Mouse (Mus musculus) hindlimb bud, embryonic 11.5 days (tissue): ENCODE data around the gene Fbxo7.
A peak's percentile ranks its signal among the peaks of the same experiment; 100 is the strongest.

ENCODE experiments used
- DNase-seq: peaks from one replicate; pipeline ENCODE4 v3.0.0-alpha.2; 2012; ENCODE audit warnings: low read depth, low spot score; ENCODE audit errors: extremely low spot score

Fbxo7 gene

DNA sequence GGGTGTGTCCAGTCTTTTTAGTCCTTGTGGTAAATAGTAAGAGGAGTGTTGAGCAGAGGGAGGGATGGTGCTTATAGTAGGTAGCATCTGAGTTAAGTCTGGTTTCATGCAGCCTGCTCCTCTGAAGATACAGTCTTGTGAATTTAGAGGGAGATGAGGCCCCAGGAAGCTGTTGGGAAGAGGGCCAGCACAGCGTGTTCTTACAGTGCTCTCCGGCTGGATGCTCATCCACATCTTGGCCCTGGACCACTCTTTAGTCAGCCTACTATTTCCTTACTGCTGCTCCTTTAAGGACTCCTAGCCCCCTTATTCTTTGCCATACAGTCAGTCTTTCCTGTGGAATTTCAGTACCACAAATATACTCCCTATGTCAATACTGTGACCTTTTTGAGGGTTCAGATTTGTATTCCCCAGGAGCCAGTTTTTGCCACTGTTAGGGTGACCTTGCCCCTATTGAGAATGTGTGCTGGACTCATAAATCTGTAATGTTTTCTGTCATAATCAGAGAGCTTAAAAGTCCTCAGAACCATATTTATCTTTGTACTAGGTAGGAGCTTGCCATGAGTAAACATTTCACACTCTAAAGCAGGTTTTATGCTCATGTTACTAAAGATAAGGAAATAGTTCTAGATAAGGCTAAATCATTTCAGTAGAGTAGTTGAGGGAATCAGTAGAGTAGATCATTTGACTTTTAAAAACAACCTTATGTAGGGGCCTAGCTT lies 12.4 kb downstream of the Fbxo7 start:
- DNase-seq, result no peak

GRCm38 (mm10) chr10:86043651-86044050 lies 21.9 kb downstream of the Fbxo7 start:
- no peak for DNase-seq

DNA sequence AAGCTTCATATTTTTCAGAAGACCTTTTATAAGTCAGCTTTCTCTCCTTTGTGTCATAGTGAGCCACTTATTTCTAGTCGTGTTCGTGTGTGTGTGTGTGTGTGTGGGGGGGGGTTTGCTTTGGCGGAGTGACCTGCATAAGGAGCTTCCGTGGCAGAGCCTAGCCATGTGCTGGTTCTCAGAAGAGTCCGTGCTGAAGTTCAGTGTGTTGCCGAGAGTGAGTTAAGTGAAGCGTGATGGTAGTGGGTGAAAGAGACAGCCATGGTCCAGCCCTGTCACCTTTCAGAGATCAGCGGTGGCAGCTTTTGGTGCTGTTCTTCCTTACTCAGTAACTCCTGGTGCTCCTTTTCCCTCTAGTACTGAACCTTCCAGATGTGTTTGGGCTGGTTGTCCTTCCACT lies 22.3 kb downstream of the Fbxo7 start:
- DNase-seq, result no peak

GRCm38 (mm10) chr10:86046371-86046770 lies 24.6 kb downstream of the Fbxo7 start:
- DNase-seq, result no peak

DNA sequence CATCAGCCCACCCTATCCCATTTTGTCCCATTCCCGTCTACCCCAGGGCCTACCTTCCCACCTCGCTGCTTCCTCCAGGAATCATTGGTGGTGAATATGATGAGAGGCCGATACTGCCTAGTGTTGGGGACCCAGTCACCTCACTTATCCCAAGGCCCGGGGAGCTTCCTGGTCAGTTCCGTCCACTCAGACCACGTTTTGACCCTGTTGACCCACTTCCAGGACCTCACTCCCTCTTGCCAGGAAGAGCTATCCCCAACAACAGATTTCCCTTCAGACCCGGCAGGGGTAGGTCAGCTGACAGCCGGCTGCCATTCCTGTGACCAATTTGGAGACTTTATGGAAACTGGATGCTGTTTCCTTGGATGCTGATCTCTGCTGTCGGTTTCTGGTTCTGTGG lies 26.0 kb downstream of the Fbxo7 start:
- DNase-seq, result no peak

GRCm38 (mm10) chr10:86050522-86050921 lies 28.8 kb downstream of the Fbxo7 start:
- no peak for DNase-seq

GRCm38 (mm10) chr10:86052818-86053522 lies 31.2 kb downstream of the Fbxo7 start:
- no peak for DNase-seq

DNA sequence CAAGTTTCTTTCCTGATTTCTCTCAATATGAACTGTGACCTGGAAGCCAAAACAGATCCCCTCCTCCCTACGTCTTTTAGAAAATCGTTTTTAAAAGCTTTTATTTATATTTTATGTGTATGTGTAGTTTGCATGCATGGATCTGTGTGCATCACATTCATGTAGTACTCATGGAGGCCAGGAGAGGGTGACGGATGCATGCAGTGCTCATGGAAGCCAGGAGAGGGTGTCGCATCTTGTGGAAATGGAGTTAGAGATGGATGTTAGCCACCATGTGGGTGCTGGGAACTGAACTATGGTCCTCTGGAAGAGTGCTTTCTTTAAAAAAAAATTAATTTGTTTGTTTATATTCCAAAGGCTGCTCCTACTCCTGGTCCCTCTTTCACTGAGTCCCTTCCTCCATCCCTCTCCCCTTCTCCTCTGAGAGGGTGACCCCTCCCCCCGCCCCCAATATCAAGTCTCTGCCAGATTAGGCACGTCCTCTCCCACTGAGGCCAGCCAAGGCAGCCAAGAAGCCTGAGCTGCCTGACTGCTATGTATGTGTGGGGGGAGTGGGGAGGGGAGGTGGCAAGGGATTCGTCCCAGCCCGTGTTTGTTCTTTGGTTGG lies 34.6 kb downstream of the Fbxo7 start:
- DNase-seq, result no peak

DNA sequence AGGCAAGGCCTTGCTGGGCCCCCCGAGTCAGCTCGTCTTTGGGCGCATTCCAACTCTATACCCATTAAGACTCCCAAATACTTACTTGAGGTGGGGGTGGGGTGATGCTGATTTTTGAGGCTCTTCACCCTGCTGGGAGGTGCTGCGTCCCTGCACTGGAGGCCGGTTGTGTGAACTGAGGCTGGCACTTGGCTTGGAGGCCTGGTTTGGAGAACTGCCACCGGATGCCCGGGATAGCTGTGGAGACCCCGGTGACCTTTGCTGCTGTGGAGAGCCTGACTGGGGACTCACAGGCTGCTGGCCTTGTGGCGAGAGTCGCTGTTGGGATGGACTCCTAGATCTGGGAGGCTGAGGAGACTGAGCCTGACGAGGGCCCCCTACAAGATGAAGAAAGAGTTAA lies 35.5 kb downstream of the Fbxo7 start:
- no peak for DNase-seq

DNA sequence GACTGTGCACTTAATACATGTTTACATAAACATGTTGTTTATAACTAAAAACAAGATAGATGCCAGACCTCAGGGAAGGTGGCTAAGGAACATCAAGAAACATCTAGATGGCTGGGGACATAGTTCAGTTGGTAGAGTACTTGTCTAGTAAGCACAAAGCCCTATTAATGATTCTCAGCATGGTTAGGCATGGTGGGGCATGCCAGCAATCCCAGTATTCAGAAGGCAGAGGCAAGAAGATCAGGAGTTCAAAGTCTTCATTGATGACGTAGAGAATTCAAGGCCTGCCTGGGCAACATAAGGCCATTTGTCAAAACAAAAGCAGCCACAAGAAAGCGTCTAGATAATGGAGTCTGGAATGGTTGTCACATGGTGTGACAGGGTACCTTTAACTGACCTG lies 35.9 kb downstream of the Fbxo7 start:
- DNase-seq, result no peak

DNA sequence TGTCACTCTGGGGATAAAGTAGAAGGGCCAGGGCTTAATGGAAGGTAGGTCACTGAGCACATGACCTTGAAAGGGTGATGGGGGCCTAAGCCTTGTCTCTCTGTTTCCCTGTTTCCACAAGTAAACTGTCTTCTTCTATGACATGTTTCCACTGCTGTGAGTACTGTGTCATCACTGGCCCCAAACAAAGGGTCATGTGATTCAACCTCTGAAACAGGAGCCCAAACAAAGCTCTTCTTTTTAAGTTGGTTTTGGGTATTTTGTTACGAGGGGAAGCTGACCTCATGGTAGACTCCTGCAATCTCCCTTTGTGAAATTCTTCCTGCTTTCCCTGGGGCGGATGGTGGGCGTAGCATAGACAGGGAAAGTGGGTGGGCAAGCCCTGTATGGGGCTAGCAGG lies 38.5 kb downstream of the Fbxo7 start:
- DNase-seq, result no peak

- DNase-seq, result no peak
These were observed 40.7 kb downstream of the Fbxo7 start for GRCm38 (mm10) chr10:86062261-86063017.

DNA sequence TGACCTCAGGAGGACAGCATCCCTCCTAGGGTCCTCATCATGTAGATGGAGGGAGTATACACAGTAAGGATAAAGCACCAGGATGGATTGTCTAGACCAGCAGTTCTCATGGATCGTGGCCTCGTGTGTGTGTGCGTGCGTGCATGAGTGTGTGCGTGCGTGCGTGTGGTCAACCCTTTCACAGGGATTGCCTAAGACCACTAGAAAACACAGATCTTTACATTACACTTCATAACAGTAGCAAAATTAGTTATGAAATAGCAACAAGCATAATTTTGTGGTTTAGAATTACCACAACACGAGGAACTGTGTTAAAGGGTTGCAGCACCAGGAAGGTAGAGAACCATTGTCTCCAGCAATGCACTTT lies 41.2 kb downstream of the Fbxo7 start:
- DNase-seq, result no peak

- peak; percentile 72 for DNase-seq
These were observed 43.2 kb downstream of the Fbxo7 start for GRCm38 (mm10) chr10:86064937-86065336.

GRCm38 (mm10) chr10:86065661-86066060 lies 43.9 kb downstream of the Fbxo7 start:
- DNase-seq, result no peak

GRCm38 (mm10) chr10:86066651-86067050 lies 44.9 kb downstream of the Fbxo7 start:
- no peak for DNase-seq

- no peak for DNase-seq
These were observed 46.1 kb downstream of the Fbxo7 start for GRCm38 (mm10) chr10:86067911-86068310.

DNA sequence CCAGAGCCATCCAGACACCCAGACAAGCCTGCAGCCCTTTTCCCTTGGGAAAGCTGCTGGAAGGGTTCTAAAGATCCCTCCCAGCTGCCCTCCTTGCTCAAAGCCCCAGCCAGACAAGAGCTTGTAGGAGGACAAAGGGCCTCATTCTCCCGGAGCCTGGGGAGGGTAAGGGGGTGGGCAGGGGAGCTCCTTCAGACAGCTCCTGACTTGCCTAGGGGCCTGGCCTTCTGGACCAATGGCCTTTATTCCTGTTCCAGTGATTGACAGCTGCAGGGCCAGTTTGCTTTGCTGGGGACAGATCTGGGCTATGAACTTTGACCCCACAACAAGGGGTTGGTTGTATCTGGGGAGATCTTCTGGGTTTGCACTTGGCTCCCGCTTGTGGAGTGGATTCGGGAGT lies 47.6 kb downstream of the Fbxo7 start:
- no peak for DNase-seq

DNA sequence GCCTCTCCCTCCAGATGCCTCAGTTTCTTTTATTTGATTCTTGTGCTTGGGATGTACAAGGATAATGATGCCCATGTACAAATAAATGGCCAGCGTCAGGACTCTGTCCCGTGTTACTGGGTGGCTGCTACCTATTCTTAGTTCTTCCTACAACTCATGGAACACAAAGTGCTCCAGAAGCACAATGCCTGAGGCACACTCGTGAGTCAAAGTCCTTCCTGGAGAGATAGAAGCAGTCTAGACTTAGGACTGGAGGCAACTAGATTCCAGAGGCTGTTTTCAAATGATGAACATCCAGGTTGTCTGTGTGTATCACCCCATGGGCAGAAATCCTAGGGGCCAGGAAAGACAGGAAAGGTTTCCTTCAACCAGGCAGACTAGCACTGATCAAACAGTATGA lies 49.0 kb downstream of the Fbxo7 start:
- no peak for DNase-seq

DNA sequence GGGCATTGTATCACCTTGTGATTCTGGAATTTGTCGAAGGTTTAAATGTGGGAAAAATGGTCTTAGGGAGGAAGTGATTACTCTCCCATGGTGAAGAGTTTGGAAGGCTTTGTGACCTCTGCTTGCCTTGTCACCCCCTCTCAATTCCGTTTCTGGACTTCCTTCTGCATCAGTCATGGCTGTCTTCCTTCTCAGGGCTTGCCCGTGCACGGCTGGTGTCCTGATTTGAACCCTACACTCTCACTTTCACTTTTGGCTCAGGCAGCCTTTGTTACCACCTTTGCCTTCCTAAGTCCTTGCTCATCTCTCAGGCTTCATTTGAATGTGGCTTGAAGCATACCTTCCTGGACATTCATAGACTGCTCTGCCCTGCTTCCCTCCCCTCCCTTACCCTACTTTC lies 52.4 kb downstream of the Fbxo7 start:
- DNase-seq, result no peak

GRCm38 (mm10) chr10:86074971-86075711 lies 53.4 kb downstream of the Fbxo7 start:
- no peak for DNase-seq
